Mouse (Mus musculus) embryo, embryonic 11.5 days (tissue): ENCODE data around the gene Stab2.

Experiments used
- DNase-seq: peaks from one replicate; pipeline ENCODE4 v3.0.0-alpha.2; 2012; ENCODE audit warnings: low read depth, low spot score

Stab2 gene

GRCm38 (mm10) chr10:86890166-86890930 lies 117.5 kb downstream of the Stab2 start:
- DNase-seq, result no peak

GRCm38 (mm10) chr10:86889440-86889839 lies 118.4 kb downstream of the Stab2 start:
- DNase-seq, result no peak

GRCm38 (mm10) chr10:86886434-86886833 lies 121.4 kb downstream of the Stab2 start:
- DNase-seq, result no peak

- DNase-seq, result no peak
These were observed 126.4 kb downstream of the Stab2 start for GRCm38 (mm10) chr10:86881448-86881847.

- DNase-seq, result no peak
These were observed 127.6 kb downstream of the Stab2 start for GRCm38 (mm10) chr10:86880071-86880806.

GRCm38 (mm10) chr10:86878721-86879120 lies 129.1 kb downstream of the Stab2 start:
- no peak for DNase-seq

- DNase-seq, result no peak
These were observed 135.2 kb downstream of the Stab2 start for GRCm38 (mm10) chr10:86872591-86872990.

GRCm38 (mm10) chr10:86872121-86872520 lies 135.7 kb downstream of the Stab2 start:
- DNase-seq, result no peak

- DNase-seq, result no peak
These were observed 144.4 kb downstream of the Stab2 start for GRCm38 (mm10) chr10:86863429-86863828.

- DNase-seq, result no peak
These were observed 145.3 kb downstream of the Stab2 start for GRCm38 (mm10) chr10:86862496-86862895.

- DNase-seq, result no peak
These were observed 147.4 kb downstream of the Stab2 start for GRCm38 (mm10) chr10:86860396-86860795.

GRCm38 (mm10) chr10:86853433-86853832 lies 154.4 kb downstream of the Stab2 start:
- DNase-seq, result no peak

GRCm38 (mm10) chr10:86852160-86852559 lies 155.7 kb downstream of the Stab2 start:
- no peak for DNase-seq

GRCm38 (mm10) chr10:86849508-86849907 lies 158.3 kb downstream of the Stab2 start:
- no peak for DNase-seq

- no peak for DNase-seq
These were observed 158.7 kb downstream of the Stab2 start for GRCm38 (mm10) chr10:86849087-86849486.

- DNase-seq, result no peak
These were observed 160.8 kb downstream of the Stab2 start for GRCm38 (mm10) chr10:86846926-86847467.

- no peak for DNase-seq
These were observed 165.2 kb downstream of the Stab2 start for GRCm38 (mm10) chr10:86842659-86843058.

GRCm38 (mm10) chr10:86838827-86839226 lies 169.0 kb downstream of the Stab2 start:
- DNase-seq, result no peak

GRCm38 (mm10) chr10:86836784-86837183 lies 171.0 kb downstream of the Stab2 start:
- no peak for DNase-seq

GRCm38 (mm10) chr10:86829515-86829914 lies 178.3 kb downstream of the Stab2 start:
- DNase-seq, result no peak

- no peak for DNase-seq
These were observed 179.3 kb downstream of the Stab2 start for GRCm38 (mm10) chr10:86828221-86829135.

- DNase-seq, result no peak
These were observed 180.9 kb downstream of the Stab2 start for GRCm38 (mm10) chr10:86826929-86827328.
